Comparison of ENCODE assay signal across 7 mouse cellular contexts in the genomic region with DNA sequence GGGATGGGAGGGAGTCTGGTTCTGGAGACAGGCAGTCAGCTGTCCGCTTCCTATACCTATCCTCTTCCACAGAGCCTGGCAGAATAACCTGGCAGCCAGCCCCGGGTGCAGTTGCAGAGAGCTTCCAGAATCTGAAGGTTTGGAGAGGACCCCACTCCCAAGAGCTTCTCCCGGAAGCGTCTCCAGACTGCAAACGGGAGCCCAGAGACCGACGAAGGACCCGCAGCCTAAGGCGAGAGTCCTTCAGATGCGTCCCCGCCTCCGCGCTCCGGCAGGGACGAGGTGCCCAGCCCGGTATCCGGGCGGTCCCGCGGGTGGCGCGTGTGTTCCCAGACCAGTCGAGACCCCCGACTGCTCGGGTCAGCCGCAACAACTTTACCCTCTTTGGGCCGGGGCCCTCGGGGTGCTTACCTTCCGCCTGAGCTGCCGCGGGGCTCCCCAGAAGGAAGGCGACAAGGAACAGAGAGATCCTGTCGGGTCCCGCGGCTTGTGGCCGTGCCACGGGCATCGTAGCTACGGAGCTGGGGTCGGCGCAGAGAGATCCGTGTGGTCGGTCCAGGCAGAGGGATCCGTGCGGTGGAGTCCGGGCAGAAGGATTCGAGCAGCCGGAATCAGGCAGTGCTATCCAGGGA. TPM values are rescaled to one million over a fixed set of nuclear protein-coding genes. Genes with fewer than 3 reads are reported as not detected.
DNase-seq lines count a peak whose midpoint lies in the region; ATAC-seq lines count a peak whose summit lies in the region.

No protein-coding gene starts in this region.

- peak overlapping the region; percentile 72 for H3K4me2 ChIP-seq in hindbrain, embryonic 13.5 days
- peak overlapping the region; percentile 71 for H3K4me2 ChIP-seq in midbrain, embryonic 14.5 days (ENCODE audit: low read length)

- H3K36me3 ChIP-seq in hindbrain, embryonic 13.5 days: no peaks in the 10 kb centered on the region
- H3K36me3 ChIP-seq in midbrain, embryonic 14.5 days (ENCODE audit: control insufficient read depth, insufficient read depth, low read length): no peaks in the 10 kb centered on the region

- DNase-seq in layer of hippocampus, postnatal 10 days (ENCODE audit: low spot score in 2 of 2): peak; percentile 67 to 72
- no peak for DNase-seq in layer of hippocampus, adult 11-12 months (ENCODE audit: low spot score)
- DNase-seq in cerebellum, postnatal 25 days: peak; percentile 85 to 87
- DNase-seq in midbrain, embryonic 14.5 days: peak; percentile 69
- no peak for DNase-seq in testis, postnatal 10 days (ENCODE audit: low spot score)

- no peaks in the 10 kb centered on the region for H3K9me3 ChIP-seq in hindbrain, embryonic 13.5 days
- no peaks in the 10 kb centered on the region for H3K9me3 ChIP-seq in midbrain, embryonic 14.5 days (ENCODE audit: control insufficient read depth, low read length)

- peak overlapping the region; percentile 88 for H3K27ac ChIP-seq in hindbrain, embryonic 13.5 days
- peak overlapping the region; percentile 84 for H3K27ac ChIP-seq in midbrain, embryonic 14.5 days (replicated peaks; ENCODE audit: low read depth, low read length)

- peaks cover 17% of the 10 kb centered on the region; the same call in 1 of the 2 replicates for H3K27me3 ChIP-seq in hindbrain, embryonic 13.5 days
- H3K27me3 ChIP-seq in midbrain, embryonic 14.5 days (ENCODE audit: control insufficient read depth, insufficient read depth, low read length): peaks cover 12% of the 10 kb centered on the region; the same call in 1 of the 2 replicates

- H3K4me1 ChIP-seq in hindbrain, embryonic 13.5 days (replicated peaks): peaks cover 68% of the 10 kb centered on the region
- H3K4me1 ChIP-seq in midbrain, embryonic 14.5 days (ENCODE audit: control insufficient read depth, insufficient read depth, low read length): peaks cover 37% of the 10 kb centered on the region

- H3K4me3 ChIP-seq in hindbrain, embryonic 13.5 days: peak overlapping the region; percentile 76
- peak overlapping the region; percentile 68 for H3K4me3 ChIP-seq in midbrain, embryonic 14.5 days (replicated peaks; ENCODE audit: low read depth, low read length)

- H3K9ac ChIP-seq in hindbrain, embryonic 13.5 days: peak overlapping the region; percentile 92
- H3K9ac ChIP-seq in midbrain, embryonic 14.5 days (replicated peaks; ENCODE audit: low read length): peak overlapping the region; percentile 93

- ATAC-seq in hindbrain, embryonic 13.5 days (ENCODE audit: low FRiP score): peak; percentile 16; the same call in 1 of the 2 replicates
- no peak for ATAC-seq in midbrain, embryonic 14.5 days (ENCODE audit: low FRiP score, low TSS enrichment)
- no peak for ATAC-seq in activated CD4-positive, CD25-positive, alpha-beta regulatory T cell, adult 4 months

- under 1% methylated on average over 48 of the region's 48 CpGs for WGBS in hindbrain, embryonic 13.5 days
- under 1% methylated on average over 48 of the region's 48 CpGs for WGBS in midbrain, embryonic 14.5 days

RNA-seq across cellular contexts. Expression of a gene that starts 0.5 kb away (rescaled TPM):
- total RNA-seq in layer of hippocampus, postnatal 10 days (2021): 100 to 1,000 TPM; 192 TPM
- 28.4 and 32.5 TPM in 2 replicates for polyA plus RNA-seq in hindbrain, embryonic 13.5 days (2015; fragmentation: Nextera tagmentation; extraction: Ambion mirVana)
- polyA plus RNA-seq in midbrain, embryonic 14.5 days (2014; fragmentation: Nextera tagmentation; extraction: Ambion mirVana): 46.3 and 49.9 TPM in 2 replicates
- polyA plus RNA-seq in activated CD4-positive, CD25-positive, alpha-beta regulatory T cell, adult 4 months (2017; shearing (Covaris generic)): not detected

Comparison
In these comparisons a context has a peak if more than half of its experiments do, and no peak if none do; other contexts are left out.
1. DNase-seq: peak in layer of hippocampus, postnatal 10 days (2 of 2), cerebellum, postnatal 25 days (2 of 2) and midbrain, embryonic 14.5 days (single experiment); none in layer of hippocampus, adult 11-12 months (single experiment) and testis, postnatal 10 days (single experiment).
2. RNA of a gene that starts 0.5 kb away (polyA plus RNA-seq): 46.3 to 49.9 TPM in midbrain, embryonic 14.5 days and 28.4 to 32.5 TPM in hindbrain, embryonic 13.5 days; not detected in activated CD4-positive, CD25-positive, alpha-beta regulatory T cell, adult 4 months; every median in the first group is over 10 times any median in the second.